Mouse (Mus musculus): ENCODE results near the gene Gm17364.

- no peak for TF ChIP-seq CTCF (IDR thresholded peaks at IDR 0.05; ENCODE audit: control insufficient read depth, insufficient read depth, insufficient read length)
- TF ChIP-seq USF1 (IDR thresholded peaks at IDR 0.05; ENCODE audit: low read depth), result no peak
Observed at GRCm38 (mm10) chr13:41256126-41256525, 17.7 kb downstream of the Gm17364 start.
